Mouse (Mus musculus) MEL (cell line): ENCODE results near the gene Gm20821.
"Not testable (repeated sequence)": the region's sequence is repeated elsewhere in the genome, so short reads cannot be mapped to it uniquely, and the experiment has no call there.

Experiments
- CTCF ChIP-seq, 3 experiments: IDR thresholded peaks in 2 of 3; conservative IDR thresholded peaks in 1 of 3; 2 replicates each; pipeline ENCODE4 v1.5.1; 2011 to 2012; ENCODE audit warnings: low read length in 3 of 3, low read depth in 2 of 3, mild to moderate bottlenecking in 2 of 3, improper control_type of control experiment in 1 of 3, inconsistent platforms in 1 of 3, mixed read lengths in 1 of 3, moderate library complexity in 1 of 3; ENCODE audit not compliant: control insufficient read depth in 1 of 3, insufficient read depth in 1 of 3, poor library complexity in 1 of 3, severe bottlenecking in 1 of 3
- E2F4 ChIP-seq: IDR thresholded peaks from 2 replicates; pipeline ENCODE4 v1.6.1; 2011; ENCODE audit warnings: low read depth, low read length, improper control_type of control experiment, borderline replicate concordance
- MAX ChIP-seq: IDR thresholded peaks from 2 replicates; pipeline ENCODE4 v1.6.1; 2011; ENCODE audit warnings: low read length, improper control_type of control experiment
- MYB ChIP-seq: IDR thresholded peaks from 2 replicates; pipeline ENCODE4 v1.6.1; 2011; ENCODE audit warnings: mild to moderate bottlenecking, low read depth, low read length, improper control_type of control experiment
- MYC ChIP-seq: IDR thresholded peaks from 2 replicates; pipeline ENCODE4 v1.6.1; 2011; ENCODE audit warnings: low read depth, mild to moderate bottlenecking, low read length, improper control_type of control experiment, moderate library complexity
- POLR2A ChIP-seq, 2 experiments: IDR thresholded peaks; 2 replicates each; pipeline ENCODE4 v1.6.1; 2011 to 2012; ENCODE audit warnings: low read length in 2 of 2, mild to moderate bottlenecking in 2 of 2, control low read depth in 1 of 2, improper control_type of control experiment in 1 of 2, low read depth in 1 of 2, moderate library complexity in 1 of 2; ENCODE audit not compliant: control insufficient read depth in 1 of 2, insufficient read depth in 1 of 2, poor library complexity in 1 of 2
- UBTF ChIP-seq: IDR thresholded peaks from 2 replicates; pipeline ENCODE4 v1.6.1; 2012; ENCODE audit warnings: low read depth, mild to moderate bottlenecking, inconsistent platforms, low read length, improper control_type of control experiment, moderate library complexity, borderline replicate concordance; ENCODE audit not compliant: insufficient read depth

GRCm38 (mm10) chrY:9781504-9781903, at the start of gene Gm20821:
- TF ChIP-seq MAX; MYB; POLR2A (IDR thresholded peaks at IDR 0.05; ENCODE audit: control insufficient read depth in 1 of 2, insufficient read depth in 1 of 2, low read depth in 1 of 2, low read length in 2 of 2, poor library complexity in 1 of 2); E2F4; CTCF (IDR thresholded peaks at IDR 0.05 in 2 of 3, conservative IDR thresholded peaks at IDR 0.05 in 1 of 3; ENCODE audit: control insufficient read depth in 1 of 3, insufficient read depth in 1 of 3, low read depth in 2 of 3, low read length in 3 of 3, poor library complexity in 1 of 3, severe bottlenecking in 1 of 3); MYC; UBTF: not testable (repeated sequence)
